Mouse (Mus musculus): ENCODE data around the gene Dis3l.
"Not testable (repeated sequence)": the region's sequence is repeated elsewhere in the genome, so short reads cannot be mapped to it uniquely, and the experiment has no call there.

DNA sequence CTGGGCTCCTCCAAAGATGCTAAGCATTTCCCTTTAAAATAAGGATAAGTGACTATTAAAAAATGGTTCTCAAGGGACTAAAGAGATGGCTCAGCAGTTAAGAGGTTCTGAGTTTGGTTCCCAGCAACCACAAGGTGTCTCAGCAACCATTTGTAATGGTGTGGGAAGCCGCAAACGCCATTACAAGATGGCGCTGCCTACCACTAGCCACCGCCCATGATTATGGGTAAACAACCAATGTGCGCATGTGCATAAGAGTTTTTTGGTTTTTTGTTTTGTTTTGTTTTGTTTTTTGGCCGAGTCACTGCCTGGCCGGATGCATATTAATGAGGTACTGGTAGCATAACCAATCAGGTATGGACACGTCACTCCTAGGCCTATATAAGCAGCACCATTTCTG lies 72.3 kb downstream of the Dis3l start:
- not testable (repeated sequence) for TF ChIP-seq CTCF (IDR thresholded peaks at IDR 0.05; ENCODE audit: extremely low read depth, insufficient read depth, insufficient read length, insufficient replicate concordance); POLR2A (IDR thresholded peaks at IDR 0.05; ENCODE audit: low read depth, low read length)
